In the genomic region with DNA sequence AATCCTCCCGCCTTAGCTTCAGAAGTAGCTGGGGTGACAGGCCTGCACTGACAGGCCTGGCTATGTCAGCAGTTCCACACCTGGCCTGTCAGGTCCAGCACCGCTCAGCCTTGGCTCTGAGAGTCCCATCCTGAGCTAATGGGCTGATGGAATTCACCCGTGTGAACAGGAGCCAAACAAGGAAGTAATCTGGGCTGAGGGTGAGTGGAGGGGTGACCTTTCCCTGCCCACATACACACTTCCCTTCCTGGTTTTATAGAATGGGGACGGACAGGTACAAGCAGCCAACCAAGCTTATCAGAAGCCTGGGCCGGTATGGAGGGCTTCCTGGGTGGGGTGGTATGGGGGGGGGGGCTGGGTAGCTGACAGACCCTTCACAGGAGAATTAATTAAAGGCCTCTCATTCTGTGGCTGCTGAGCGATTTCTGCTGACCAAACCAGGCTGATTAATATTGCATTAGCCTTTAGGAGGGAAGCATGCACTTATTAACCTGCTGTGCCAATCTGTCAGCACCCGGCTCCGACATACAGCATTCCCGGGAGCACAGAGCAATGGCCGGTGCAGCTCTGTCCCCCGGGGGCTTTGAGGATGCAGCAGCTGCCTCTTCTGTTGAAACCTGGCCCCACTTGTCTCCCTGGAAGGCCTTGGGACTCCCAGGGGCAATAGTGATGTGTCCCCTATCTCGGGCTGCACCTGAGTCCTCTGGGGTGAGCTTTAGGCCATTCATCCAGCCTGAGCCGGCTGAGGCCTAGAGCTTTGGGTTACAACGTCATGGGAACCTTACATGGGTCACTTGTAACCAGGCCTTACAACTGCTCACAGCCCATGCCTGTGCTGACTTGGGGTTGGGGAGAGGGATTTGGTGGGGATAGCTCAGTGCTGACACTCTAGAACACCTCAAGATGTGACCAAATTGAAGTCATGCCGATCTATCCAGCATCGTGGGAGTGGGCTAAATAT, we compare ENCODE assay signal across 10 mouse cellular contexts.
DNase-seq lines count a peak whose midpoint lies in the region; ATAC-seq and TF ChIP-seq lines count a peak whose summit lies in the region.
"Had no signal": no experiment of that assay in that cellular context is flagged by ENCODE, and none has a peak within 500 bp of the region (broad histone marks: within the 10 kb centered on the region; RNA-seq: fewer than 3 reads in every experiment).

No protein-coding gene starts in this region.

- no peak overlapping the region for H3K9ac ChIP-seq in midbrain, embryonic 11.5 days (ENCODE audit: low read length)
- no peak overlapping the region for H3K9ac ChIP-seq in midbrain, embryonic 15.5 days
- H3K9ac ChIP-seq in intestine, postnatal 0 days (ENCODE audit: low read depth, low read length) = no peak overlapping the region
- no peak overlapping the region for H3K9ac ChIP-seq in kidney, embryonic 14.5 days (ENCODE audit: low read depth, low read length)
- H3K9ac ChIP-seq in midbrain, embryonic 14.5 days (replicated peaks; ENCODE audit: low read length) = no peak overlapping the region

- ATAC-seq in midbrain, embryonic 11.5 days (ENCODE audit: low FRiP score) = 0 out of 2 replicates have a peak, but pooled peaks have one; percentile 24
- no peak for ATAC-seq in midbrain, embryonic 15.5 days (replicated peaks)
- ATAC-seq in intestine, postnatal 0 days = 0 out of 2 replicates have a peak, but pooled peaks have one; percentile 25
- ATAC-seq in kidney, embryonic 14.5 days (ENCODE audit: low FRiP score, low TSS enrichment) = peak; percentile 74
- no peak for ATAC-seq in midbrain, embryonic 14.5 days (ENCODE audit: low FRiP score, low TSS enrichment)
- ATAC-seq: forebrain, embryonic 16.5 days had no signal

- H3K4me3 ChIP-seq in midbrain, embryonic 11.5 days (ENCODE audit: low read depth, low read length) = no peak overlapping the region
- no peak overlapping the region for H3K4me3 ChIP-seq in midbrain, embryonic 15.5 days
- H3K4me3 ChIP-seq in intestine, postnatal 0 days (ENCODE audit: low read depth, low read length) = no peak overlapping the region
- H3K4me3 ChIP-seq in kidney, embryonic 14.5 days (ENCODE audit: low read length) = no peak overlapping the region
- no peak overlapping the region for H3K4me3 ChIP-seq in midbrain, embryonic 14.5 days (replicated peaks; ENCODE audit: low read depth, low read length)

- no peak overlapping the region for H3K4me2 ChIP-seq in midbrain, embryonic 11.5 days
- no peak overlapping the region for H3K4me2 ChIP-seq in midbrain, embryonic 15.5 days
- no peak overlapping the region for H3K4me2 ChIP-seq in intestine, postnatal 0 days (replicated peaks; ENCODE audit: low read depth)
- H3K4me2 ChIP-seq in kidney, embryonic 14.5 days (replicated peaks; ENCODE audit: low read depth, low read length) = no peak overlapping the region
- H3K4me2 ChIP-seq in midbrain, embryonic 14.5 days (ENCODE audit: low read length) = no peak overlapping the region
- H3K4me2 ChIP-seq: liver, embryonic 11.5 days had no signal

- TF ChIP-seq CTCF in intestine, postnatal 0 days (IDR thresholded peaks at IDR 0.05; ENCODE audit: low read depth) = no peak

- H3K27me3 ChIP-seq in midbrain, embryonic 11.5 days (ENCODE audit: control insufficient read depth, insufficient read depth, low read length) = no peaks in the 10 kb centered on the region
- H3K27me3 ChIP-seq in midbrain, embryonic 15.5 days (replicated peaks) = no peaks in the 10 kb centered on the region
- H3K27me3 ChIP-seq in intestine, postnatal 0 days (replicated peaks; ENCODE audit: control insufficient read depth, insufficient read depth, low read length) = no peaks in the 10 kb centered on the region
- no peaks in the 10 kb centered on the region for H3K27me3 ChIP-seq in kidney, embryonic 14.5 days (ENCODE audit: control insufficient read depth, insufficient read depth, low read length)
- no peaks in the 10 kb centered on the region for H3K27me3 ChIP-seq in midbrain, embryonic 14.5 days (ENCODE audit: control insufficient read depth, insufficient read depth, low read length)

- H3K9me3 ChIP-seq in midbrain, embryonic 11.5 days (ENCODE audit: control insufficient read depth, low read length) = no peaks in the 10 kb centered on the region
- H3K9me3 ChIP-seq in midbrain, embryonic 15.5 days = no peaks in the 10 kb centered on the region
- H3K9me3 ChIP-seq in intestine, postnatal 0 days (ENCODE audit: control insufficient read depth) = no peaks in the 10 kb centered on the region
- peaks cover 3% of the 10 kb centered on the region; the same call in 1 of the 2 replicates for H3K9me3 ChIP-seq in kidney, embryonic 14.5 days (ENCODE audit: control insufficient read depth, low read length)
- H3K9me3 ChIP-seq in midbrain, embryonic 14.5 days (ENCODE audit: control insufficient read depth, low read length) = no peaks in the 10 kb centered on the region

- H3K36me3 ChIP-seq in midbrain, embryonic 11.5 days (ENCODE audit: control insufficient read depth, insufficient read depth, low read length) = no peaks in the 10 kb centered on the region
- H3K36me3 ChIP-seq in midbrain, embryonic 15.5 days (replicated peaks) = no peaks in the 10 kb centered on the region
- H3K36me3 ChIP-seq in intestine, postnatal 0 days (ENCODE audit: control insufficient read depth, insufficient read depth) = no peaks in the 10 kb centered on the region
- H3K36me3 ChIP-seq in kidney, embryonic 14.5 days (ENCODE audit: control insufficient read depth, insufficient read depth, low read length) = no peaks in the 10 kb centered on the region
- H3K36me3 ChIP-seq in midbrain, embryonic 14.5 days (ENCODE audit: control insufficient read depth, insufficient read depth, low read length) = no peaks in the 10 kb centered on the region

- DNase-seq in midbrain, embryonic 11.5 days (ENCODE audit: low spot score, missing footprints) = no peak
- peak; percentile 29 for DNase-seq in midbrain, embryonic 14.5 days
- no peak for DNase-seq in thymus, adult 18-20 months
- no peak for DNase-seq in testis, postnatal 10 days (ENCODE audit: low spot score)
- DNase-seq: right cerebral cortex, postnatal 25 days had no signal

- no peak overlapping the region for H3K27ac ChIP-seq in midbrain, embryonic 11.5 days (ENCODE audit: low read depth, low read length)
- H3K27ac ChIP-seq in midbrain, embryonic 15.5 days = no peak overlapping the region
- H3K27ac ChIP-seq in intestine, postnatal 0 days (ENCODE audit: low read depth, low read length) = no peak overlapping the region
- H3K27ac ChIP-seq in kidney, embryonic 14.5 days (ENCODE audit: low read depth, low read length) = peak overlapping the region; percentile 55; the same call in 1 of the 2 replicates
- H3K27ac ChIP-seq in midbrain, embryonic 14.5 days (replicated peaks; ENCODE audit: low read depth, low read length) = no peak overlapping the region

- no peaks in the 10 kb centered on the region; the same call in 1 of the 2 replicates for H3K4me1 ChIP-seq in midbrain, embryonic 11.5 days (ENCODE audit: control insufficient read depth, insufficient read depth, low read length)
- H3K4me1 ChIP-seq in midbrain, embryonic 15.5 days = peaks cover 5% of the 10 kb centered on the region; the same call in 1 of the 2 replicates
- no peaks in the 10 kb centered on the region for H3K4me1 ChIP-seq in intestine, postnatal 0 days (replicated peaks; ENCODE audit: control insufficient read depth, insufficient read depth, low read length)
- peaks cover 17% of the 10 kb centered on the region for H3K4me1 ChIP-seq in kidney, embryonic 14.5 days (ENCODE audit: control insufficient read depth, insufficient read depth, low read length)
- H3K4me1 ChIP-seq in midbrain, embryonic 14.5 days (ENCODE audit: control insufficient read depth, insufficient read depth, low read length) = peaks cover 7% of the 10 kb centered on the region; the same call in 1 of the 2 replicates

- WGBS in midbrain, embryonic 11.5 days = 68% methylated on average over 16 of the region's 16 CpGs
- WGBS in midbrain, embryonic 15.5 days = 41% methylated on average over 16 of the region's 16 CpGs
- WGBS in intestine, postnatal 0 days = 64% methylated on average over 16 of the region's 16 CpGs
- WGBS in kidney, embryonic 14.5 days = 44% methylated on average over 16 of the region's 16 CpGs
- 44% methylated on average over 16 of the region's 16 CpGs for WGBS in midbrain, embryonic 14.5 days

Comparison
In these comparisons a context has a peak if more than half of its experiments do, and no peak if none do; other contexts are left out.
1. ATAC-seq: peak in midbrain, embryonic 11.5 days (single experiment), intestine, postnatal 0 days (single experiment) and kidney, embryonic 14.5 days (single experiment); none in midbrain, embryonic 15.5 days (single experiment) and midbrain, embryonic 14.5 days (single experiment).